Mouse (Mus musculus): ENCODE results near the gene Pan3. TPM values are rescaled to one million over a fixed set of nuclear protein-coding genes. Genes with fewer than 3 reads are reported as not detected.

The Pan3 gene
- 59.7 and 60.9 TPM in 2 replicates for polyA plus RNA-seq (2016; fragmentation: Nextera tagmentation; extraction: Ambion mirVana)

GRCm38 (mm10) chr5:147429535-147430305 is at the start of gene Pan3:
Pan3 (plus strand) TSS chr5:147430161.
- Histone ChIP-seq H3K9me3 (no peaks in the 10 kb centered on the region), H3K4me1 (peaks cover 23% of the 10 kb centered on the region), H3K4me3 (peak within 1 kb of the TSS; percentile 98), H3K27ac (replicated peaks) (peak within 1 kb of the TSS; percentile 98), H3K27me3 (replicated peaks; ENCODE audit: low read depth, poor library complexity, severe bottlenecking) (no peaks in the 10 kb centered on the region), H3K36me3 (replicated peaks) (peaks cover 12% of the 10 kb centered on the region; the same call in 1 of the 2 replicates)
- peak; percentile 95 for DNase-seq (ENCODE audit: low spot score)
- under 1% methylated on average over 51 of the region's 51 CpGs for WGBS

DNA sequence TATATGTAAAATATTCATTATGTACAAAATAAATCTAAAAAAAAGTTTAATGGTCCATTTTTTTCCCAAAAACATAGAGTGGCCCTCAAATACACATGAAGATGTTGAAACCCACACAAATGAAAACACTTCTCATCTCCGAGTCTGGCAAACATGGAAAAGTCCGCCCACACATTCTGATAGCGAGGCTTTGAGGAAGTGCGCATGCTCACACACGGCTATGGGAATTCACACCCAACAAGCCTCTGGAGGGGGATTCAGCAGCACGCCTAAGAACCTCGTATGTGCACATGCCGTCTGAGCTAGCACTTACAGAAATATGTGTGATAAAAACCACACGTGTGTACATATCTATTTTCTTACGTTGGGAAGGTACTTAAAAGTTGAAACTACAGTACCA is 48.6 kb upstream of the Pan3 start:
- no peak for DNase-seq (ENCODE audit: low spot score)
- Histone ChIP-seq H3K27me3 (replicated peaks; ENCODE audit: low read depth, poor library complexity, severe bottlenecking) (no peaks in the 10 kb centered on the region), H3K4me1 (no peaks in the 10 kb centered on the region), H3K27ac (replicated peaks) (no peak overlapping the region), H3K9me3 (no peaks in the 10 kb centered on the region), H3K4me3 (no peak overlapping the region), H3K36me3 (replicated peaks) (no peaks in the 10 kb centered on the region)
- 93% methylated on average over 10 of the region's 10 CpGs for WGBS

DNA sequence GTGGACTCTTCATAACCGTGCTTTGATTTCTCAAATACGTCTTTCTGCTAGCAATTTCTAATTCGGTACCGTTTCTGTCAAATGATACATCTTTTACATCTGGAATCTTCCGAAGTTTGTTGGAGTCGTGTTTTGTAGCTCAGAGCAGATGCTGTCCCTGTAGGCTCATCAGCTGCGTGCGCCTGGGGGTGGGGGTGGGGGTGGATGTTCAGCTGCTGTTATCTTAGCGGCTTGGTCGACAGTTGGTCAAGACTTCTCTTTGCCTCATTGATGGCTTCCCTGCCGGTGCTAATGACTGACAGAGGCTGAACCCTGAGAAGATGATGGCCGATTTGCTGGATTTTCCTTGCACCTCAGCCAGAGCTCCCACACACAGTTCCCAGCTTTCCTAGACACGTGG is 43.1 kb upstream of the Pan3 start:
- H3K27me3 ChIP-seq (replicated peaks; ENCODE audit: low read depth, poor library complexity, severe bottlenecking) = no peaks in the 10 kb centered on the region
- 86% methylated on average over 13 of the region's 13 CpGs for WGBS
- no peaks in the 10 kb centered on the region for H3K36me3 ChIP-seq (replicated peaks)
- no peak for DNase-seq (ENCODE audit: low spot score)
- H3K27ac ChIP-seq (replicated peaks) = no peak overlapping the region
- no peak overlapping the region for H3K4me3 ChIP-seq
- H3K4me1 ChIP-seq = no peaks in the 10 kb centered on the region
- no peaks in the 10 kb centered on the region for H3K9me3 ChIP-seq

GRCm38 (mm10) chr5:147388376-147389008 is 41.5 kb upstream of the Pan3 start:
- Histone ChIP-seq H3K9me3 (no peaks in the 10 kb centered on the region), H3K27ac (replicated peaks) (no peak overlapping the region), H3K36me3 (replicated peaks) (no peaks in the 10 kb centered on the region), H3K27me3 (replicated peaks; ENCODE audit: low read depth, poor library complexity, severe bottlenecking) (no peaks in the 10 kb centered on the region), H3K4me3 (no peak overlapping the region), H3K4me1 (no peaks in the 10 kb centered on the region)
- 81% methylated on average over 9 of the region's 9 CpGs for WGBS
- DNase-seq (ENCODE audit: low spot score) = no peak

GRCm38 (mm10) chr5:147389052-147389451 is 40.9 kb upstream of the Pan3 start:
- Histone ChIP-seq H3K9me3 (no peaks in the 10 kb centered on the region), H3K36me3 (replicated peaks) (no peaks in the 10 kb centered on the region), H3K27me3 (replicated peaks; ENCODE audit: low read depth, poor library complexity, severe bottlenecking) (no peaks in the 10 kb centered on the region), H3K4me1 (no peaks in the 10 kb centered on the region), H3K27ac (replicated peaks) (no peak overlapping the region), H3K4me3 (no peak overlapping the region)
- no peak for DNase-seq (ENCODE audit: low spot score)
- WGBS = 79% methylated on average over 5 of the region's 5 CpGs

DNA sequence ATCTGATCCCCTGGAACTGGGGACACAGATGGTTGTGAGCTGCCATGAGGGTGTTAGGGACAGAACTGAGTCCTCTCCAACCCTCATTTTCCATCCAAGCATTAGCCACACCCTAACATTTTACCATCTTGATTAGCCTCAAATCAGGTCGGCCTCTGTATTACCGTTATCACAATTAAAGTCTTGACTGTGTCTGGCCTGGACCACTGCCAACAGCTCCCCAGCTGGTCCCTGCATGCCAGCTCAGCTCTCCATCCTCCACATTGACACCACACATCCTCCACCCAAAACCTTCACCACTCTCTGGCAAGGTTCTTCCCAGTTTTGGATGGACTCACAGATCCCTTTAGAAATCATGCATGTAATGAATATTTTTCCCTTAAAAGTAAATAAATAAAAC is 39.2 kb upstream of the Pan3 start:
- H3K36me3 ChIP-seq (replicated peaks) = no peaks in the 10 kb centered on the region
- WGBS = 83% methylated on average over 2 of the region's 2 CpGs
- H3K4me3 ChIP-seq = no peak overlapping the region
- DNase-seq (ENCODE audit: low spot score) = no peak
- H3K27me3 ChIP-seq (replicated peaks; ENCODE audit: low read depth, poor library complexity, severe bottlenecking) = no peaks in the 10 kb centered on the region
- no peaks in the 10 kb centered on the region for H3K4me1 ChIP-seq
- no peaks in the 10 kb centered on the region for H3K9me3 ChIP-seq
- no peak overlapping the region for H3K27ac ChIP-seq (replicated peaks)

DNA sequence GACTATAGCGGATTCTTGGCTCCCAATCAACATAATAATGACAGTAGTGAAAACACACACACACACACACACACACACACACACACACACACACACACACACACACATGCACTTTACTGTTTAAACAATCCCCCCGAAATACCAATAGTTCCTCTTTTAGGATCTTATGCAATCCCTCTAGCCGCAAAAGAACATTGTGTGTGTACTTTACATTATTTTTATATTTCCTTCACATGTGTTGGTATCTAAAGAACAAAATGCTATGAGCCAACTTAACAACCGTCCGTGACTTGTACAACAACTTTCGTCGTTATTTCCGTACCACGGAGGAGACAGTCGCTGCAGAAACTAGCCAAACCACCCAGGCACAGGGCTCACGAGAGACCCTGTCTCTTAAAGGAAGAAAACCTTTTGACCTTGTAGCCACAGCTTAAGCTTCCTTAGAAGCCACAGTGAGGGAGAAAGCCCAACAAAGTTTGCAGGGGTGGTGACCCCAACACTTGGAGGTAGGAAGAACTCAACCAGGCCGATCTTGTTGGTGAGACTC is 37.2 kb upstream of the Pan3 start:
- no peak overlapping the region for H3K27ac ChIP-seq (replicated peaks)
- 82% methylated on average over 12 of the region's 12 CpGs for WGBS
- no peaks in the 10 kb centered on the region for H3K9me3 ChIP-seq
- no peaks in the 10 kb centered on the region for H3K4me1 ChIP-seq
- peaks cover 12% of the 10 kb centered on the region for H3K27me3 ChIP-seq (replicated peaks; ENCODE audit: low read depth, poor library complexity, severe bottlenecking)
- no peaks in the 10 kb centered on the region for H3K36me3 ChIP-seq (replicated peaks)
- DNase-seq (ENCODE audit: low spot score) = no peak
- H3K4me3 ChIP-seq = no peak overlapping the region

- Histone ChIP-seq H3K4me3 (no peak overlapping the region), H3K36me3 (replicated peaks) (no peaks in the 10 kb centered on the region), H3K9me3 (no peaks in the 10 kb centered on the region), H3K4me1 (peaks cover 4% of the 10 kb centered on the region), H3K27ac (replicated peaks) (no peak overlapping the region), H3K27me3 (replicated peaks; ENCODE audit: low read depth, poor library complexity, severe bottlenecking) (peaks cover 35% of the 10 kb centered on the region)
- WGBS = 24% methylated on average over 1 of the region's 1 CpGs
- DNase-seq (ENCODE audit: low spot score) = no peak
These were observed 34.9 kb upstream of the Pan3 start for GRCm38 (mm10) chr5:147395050-147395449.

- peak; percentile 71 for DNase-seq (ENCODE audit: low spot score)
- peaks cover 14% of the 10 kb centered on the region for H3K4me1 ChIP-seq
- H3K27ac ChIP-seq (replicated peaks) = no peak within 1 kb of the TSS
- H3K4me3 ChIP-seq = peak within 1 kb of the TSS; percentile 57
- peaks cover 61% of the 10 kb centered on the region for H3K27me3 ChIP-seq (replicated peaks; ENCODE audit: low read depth, poor library complexity, severe bottlenecking)
- H3K36me3 ChIP-seq (replicated peaks) = no peaks in the 10 kb centered on the region
- under 1% methylated on average over 56 of the region's 56 CpGs for WGBS
- H3K9me3 ChIP-seq = no peaks in the 10 kb centered on the region
These were observed 30.0 kb upstream of the Pan3 start, which contains the start of gene Flt3 for GRCm38 (mm10) chr5:147399843-147400504. Flt3 (minus strand) TSS chr5:147400489.

- DNase-seq (ENCODE audit: low spot score) = no peak
- no peaks in the 10 kb centered on the region for H3K36me3 ChIP-seq (replicated peaks)
- 3% methylated on average over 17 of the region's 17 CpGs for WGBS
- H3K4me3 ChIP-seq = peak overlapping the region; percentile 57
- H3K27ac ChIP-seq (replicated peaks) = no peak overlapping the region
- peaks cover 61% of the 10 kb centered on the region for H3K27me3 ChIP-seq (replicated peaks; ENCODE audit: low read depth, poor library complexity, severe bottlenecking)
- no peaks in the 10 kb centered on the region for H3K9me3 ChIP-seq
- peaks cover 14% of the 10 kb centered on the region for H3K4me1 ChIP-seq
These were observed 29.4 kb upstream of the Pan3 start for GRCm38 (mm10) chr5:147400505-147400979.

DNA sequence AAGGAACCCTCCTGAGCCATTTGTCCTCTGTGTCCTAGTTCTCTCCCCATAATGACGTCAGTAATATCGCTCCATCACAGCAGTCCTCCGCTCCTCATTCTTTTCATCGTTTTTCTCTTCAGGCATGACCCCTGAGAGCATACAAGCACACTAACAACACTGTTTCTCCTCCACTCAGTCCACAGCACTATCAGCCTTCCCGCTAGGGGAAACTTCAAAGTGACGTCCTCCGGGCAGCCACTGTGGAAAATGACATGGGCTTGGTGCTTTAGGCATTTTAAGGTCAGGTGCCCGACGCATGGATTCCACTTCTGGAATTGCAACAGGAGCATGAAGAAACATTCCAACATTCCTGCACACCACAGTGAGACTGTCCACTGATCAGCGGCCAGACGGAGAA is 28.9 kb upstream of the Pan3 start:
- peaks cover 61% of the 10 kb centered on the region for H3K27me3 ChIP-seq (replicated peaks; ENCODE audit: low read depth, poor library complexity, severe bottlenecking)
- H3K4me3 ChIP-seq = peak overlapping the region; percentile 57; the same call in 1 of the 2 replicates

GRCm38 (mm10) chr5:147402505-147402904 is 27.5 kb upstream of the Pan3 start:
- Histone ChIP-seq H3K27ac (replicated peaks) (no peak overlapping the region), H3K4me3 (no peak overlapping the region), H3K27me3 (replicated peaks; ENCODE audit: low read depth, poor library complexity, severe bottlenecking) (peaks cover 51% of the 10 kb centered on the region), H3K9me3 (no peaks in the 10 kb centered on the region), H3K4me1 (peaks cover 14% of the 10 kb centered on the region), H3K36me3 (replicated peaks) (no peaks in the 10 kb centered on the region)
- 29% methylated on average over 5 of the region's 5 CpGs for WGBS
- DNase-seq (ENCODE audit: low spot score) = peak; percentile 54

More for the DNA sequence above, 28.9 kb upstream of the Pan3 start:
- DNase-seq (ENCODE audit: low spot score) = peak; percentile 15
- Histone ChIP-seq H3K9me3 (no peaks in the 10 kb centered on the region), H3K36me3 (replicated peaks) (no peaks in the 10 kb centered on the region), H3K4me1 (peaks cover 14% of the 10 kb centered on the region), H3K27ac (replicated peaks) (no peak overlapping the region)
- 30% methylated on average over 11 of the region's 11 CpGs for WGBS

Measured in embryonic facial prominence, embryonic 10.5 days (tissue).